Mouse (Mus musculus) embryonic facial prominence, embryonic 13.5 days (tissue): ENCODE data around the gene Olfr1044. TPM values are rescaled to one million over a fixed set of nuclear protein-coding genes. Genes with fewer than 3 reads are reported as not detected.

ENCODE experiments used
- polyA plus RNA-seq: library from polyadenylated mRNA; unstranded; fragments of >200 nt; fragmentation: Nextera tagmentation; extraction: Ambion mirVana; gene quantifications from 2 replicates; pipeline ENCODE4 v1.2.1, GENCODE M21; 2015

The Olfr1044 gene
- polyA plus RNA-seq, 1 experiment from 2014 or later, result not detected

Other genes with a start within 250 kb of the Olfr1044 start
- gene Olfr1028, start 227.4 kb downstream of the Olfr1044 start, polyA plus RNA-seq, result not detected in 2 replicates
- not detected in 2 replicates for gene Olfr1029, start 203.9 kb downstream of the Olfr1044 start, polyA plus RNA-seq
- gene Olfr1030, start 198.5 kb downstream of the Olfr1044 start, polyA plus RNA-seq, result not detected in 2 replicates
- not detected in 2 replicates for gene Olfr1031, start 187.5 kb downstream of the Olfr1044 start, polyA plus RNA-seq
- not detected in 2 replicates for gene Olfr1032, start 172.3 kb downstream of the Olfr1044 start, polyA plus RNA-seq
- gene Olfr1033, start 157.2 kb downstream of the Olfr1044 start, polyA plus RNA-seq, result 0.41 and 0.43 TPM in 2 replicates
- gene Olfr1034, start 132.0 kb downstream of the Olfr1044 start, polyA plus RNA-seq, result not detected in 2 replicates
- 0.06 TPM in 1 of 2 replicates, not detected in the other for gene Olfr1036, start 103.8 kb downstream of the Olfr1044 start, polyA plus RNA-seq
- gene Olfr1037, start 90.4 kb downstream of the Olfr1044 start, polyA plus RNA-seq, result not detected in 2 replicates
- 0.08 TPM in 1 of 2 replicates, not detected in the other for gene Olfr1039, start 41.9 kb downstream of the Olfr1044 start, polyA plus RNA-seq
- gene Olfr1040, start 31.1 kb downstream of the Olfr1044 start, polyA plus RNA-seq, result not detected in 2 replicates
- gene Olfr1042, start 16.0 kb downstream of the Olfr1044 start, polyA plus RNA-seq, result not detected in 2 replicates
- gene Olfr1043, start 10.3 kb downstream of the Olfr1044 start, polyA plus RNA-seq, result 0.18 TPM in 1 of 2 replicates, not detected in the other
- not detected in 2 replicates for gene Olfr52, start 7.9 kb upstream of the Olfr1044 start, polyA plus RNA-seq
- gene Olfr1045, start 25.2 kb upstream of the Olfr1044 start, polyA plus RNA-seq, result not detected in 2 replicates
- gene Olfr1046, start 41.5 kb upstream of the Olfr1044 start, polyA plus RNA-seq, result not detected in 2 replicates
- gene Olfr1047, start 53.6 kb upstream of the Olfr1044 start, polyA plus RNA-seq, result not detected in 2 replicates
- gene Olfr1048, start 62.5 kb upstream of the Olfr1044 start, polyA plus RNA-seq, result not detected in 2 replicates
- gene Olfr1049, start 80.5 kb upstream of the Olfr1044 start, polyA plus RNA-seq, result not detected in 2 replicates
- gene Olfr1051, start 101.3 kb upstream of the Olfr1044 start, polyA plus RNA-seq, result not detected in 2 replicates
- gene Olfr1052, start 114.6 kb upstream of the Olfr1044 start, polyA plus RNA-seq, result not detected in 2 replicates
- not detected in 2 replicates for gene Olfr1053, start 137.5 kb upstream of the Olfr1044 start, polyA plus RNA-seq
- not detected in 2 replicates for gene Olfr1054, start 157.6 kb upstream of the Olfr1044 start, polyA plus RNA-seq
- gene Olfr1055, start 172.5 kb upstream of the Olfr1044 start, polyA plus RNA-seq, result not detected in 2 replicates
- gene Olfr1056, start 184.6 kb upstream of the Olfr1044 start, polyA plus RNA-seq, result not detected in 2 replicates
- not detected in 2 replicates for gene Olfr1057, start 200.6 kb upstream of the Olfr1044 start, polyA plus RNA-seq
- gene Olfr1058, start 210.7 kb upstream of the Olfr1044 start, polyA plus RNA-seq, result 0.30 TPM in 1 of 2 replicates, not detected in the other
- not detected in 2 replicates for gene Olfr1061, start 236.2 kb upstream of the Olfr1044 start, polyA plus RNA-seq
- gene Olfr1062, start 248.9 kb upstream of the Olfr1044 start, polyA plus RNA-seq, result not detected in 2 replicates